Mouse (Mus musculus) right cerebral cortex, postnatal 10 days (tissue): ENCODE data around the gene Parp11.
A peak's percentile ranks its signal among the peaks of the same experiment; 100 is the strongest.
"Not testable (repeated sequence)": the region's sequence is repeated elsewhere in the genome, so short reads cannot be mapped to it uniquely, and the experiment has no call there.

Source experiments
- DNase-seq, 2 experiments: peaks; one replicate each; pipeline ENCODE4 v3.0.0; 2021; ENCODE audit warnings: low spot score in 2 of 2

Gene Parp11

GRCm38 (mm10) chr6:127495251-127495650, 48.6 kb downstream of the Parp11 start:
- DNase-seq, result no peak

DNA sequence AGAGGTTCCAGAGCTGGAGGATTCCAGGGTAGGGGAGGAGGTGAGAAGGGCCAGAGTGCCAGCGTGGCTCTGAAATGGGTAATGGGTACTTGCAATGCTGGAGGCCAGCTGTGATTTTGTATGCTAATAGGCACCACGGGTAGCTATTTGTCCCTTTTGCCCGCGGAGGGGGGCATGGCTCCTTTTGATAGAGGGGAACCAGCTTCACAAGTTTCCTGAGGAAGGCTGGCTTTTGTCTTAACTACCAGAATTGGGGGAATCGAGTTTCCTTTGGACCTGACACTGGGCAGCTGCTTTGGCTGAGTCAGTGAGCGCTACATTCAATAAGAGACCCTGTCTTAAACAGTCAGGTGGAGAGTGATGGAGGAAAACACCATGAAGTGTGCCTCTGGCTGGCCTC, 49.2 kb downstream of the Parp11 start:
- no peak for DNase-seq

DNA sequence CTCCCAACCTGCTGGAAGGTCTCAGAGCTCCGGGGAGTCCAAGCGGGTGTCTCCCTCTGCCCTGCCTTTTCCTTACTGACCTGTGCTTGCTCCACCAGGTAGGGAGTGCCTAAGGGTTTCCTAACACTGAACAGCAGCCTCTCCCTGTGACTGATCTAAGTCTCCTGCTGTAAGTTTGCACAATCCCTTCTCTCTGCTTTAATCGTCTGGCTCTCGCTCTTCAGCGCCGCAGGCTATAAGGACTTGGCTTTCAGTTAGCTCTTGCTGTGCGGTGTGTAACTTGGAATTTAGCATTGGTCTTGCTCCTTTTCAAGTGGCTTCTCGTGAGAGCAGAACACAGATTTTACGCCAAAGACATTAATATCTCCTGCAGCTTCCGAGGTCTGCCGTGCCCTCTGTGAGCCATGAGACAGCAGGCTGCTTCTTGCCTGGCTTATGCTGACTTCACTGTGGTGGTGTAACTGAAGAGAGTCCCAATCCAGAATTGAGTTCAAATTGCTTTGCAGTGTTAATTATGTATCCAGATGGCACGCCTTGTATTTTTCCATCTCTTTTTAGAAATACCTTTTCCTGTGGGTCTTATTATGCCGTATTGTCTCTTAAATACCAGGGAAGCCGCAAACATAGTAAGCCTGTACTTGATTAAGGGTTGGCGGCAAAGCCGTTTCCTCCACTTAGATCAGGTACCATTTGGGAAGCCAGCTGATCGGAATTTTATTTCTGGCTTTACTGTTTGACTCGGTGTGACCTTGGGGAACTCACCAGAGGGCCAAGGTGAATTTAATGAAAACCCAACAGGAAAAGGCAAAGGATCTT, 50.4 kb downstream of the Parp11 start:
- peak in 1 of 2 experiments; percentile 48 for DNase-seq

DNA sequence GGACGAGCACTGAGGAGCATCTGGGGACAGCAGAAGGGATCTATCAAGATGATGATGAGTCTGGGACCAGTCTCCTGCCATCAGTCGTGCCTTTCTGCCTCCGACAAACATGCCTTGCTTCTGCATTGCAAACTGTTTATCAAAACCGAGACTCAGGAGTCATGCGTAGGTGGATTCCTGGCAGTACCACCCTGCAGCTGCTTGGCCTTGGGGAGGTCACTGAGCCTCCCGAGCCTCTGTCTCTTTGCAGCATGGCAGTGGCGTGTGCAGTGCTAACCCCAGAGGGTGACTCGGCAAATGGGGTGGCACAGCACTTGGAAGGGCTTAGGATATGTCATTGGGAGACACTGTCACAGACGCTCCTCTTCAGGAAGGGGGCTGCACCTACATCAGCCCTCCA, 53.5 kb downstream of the Parp11 start:
- DNase-seq, result no peak

GRCm38 (mm10) chr6:127500806-127501205, 54.2 kb downstream of the Parp11 start:
- DNase-seq, result no peak

DNA sequence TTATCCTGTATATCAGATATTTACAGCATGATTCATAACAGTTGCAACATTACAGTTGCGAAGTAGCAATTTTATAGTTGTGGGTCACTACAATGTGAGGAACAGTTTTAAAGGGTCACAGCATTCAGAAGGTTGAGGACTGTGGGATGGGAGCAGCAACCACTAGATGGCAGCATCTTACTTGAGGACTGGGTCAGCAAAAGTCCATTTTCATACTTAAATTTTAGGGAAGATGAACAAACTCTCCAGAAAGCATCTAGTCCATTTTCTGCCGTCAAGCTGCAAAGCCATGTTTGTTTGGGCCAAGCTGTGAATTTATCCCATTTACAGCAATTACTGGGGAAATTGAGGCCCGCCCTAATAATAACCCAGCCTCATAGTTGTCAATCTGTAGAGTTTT, 55.9 kb downstream of the Parp11 start:
- DNase-seq, result peak; percentile 56 to 64

GRCm38 (mm10) chr6:127513776-127514175, 67.1 kb downstream of the Parp11 start:
- not testable (repeated sequence) for DNase-seq

- DNase-seq, result no peak
Observed at GRCm38 (mm10) chr6:127521176-127521575, 74.5 kb downstream of the Parp11 start.

DNA sequence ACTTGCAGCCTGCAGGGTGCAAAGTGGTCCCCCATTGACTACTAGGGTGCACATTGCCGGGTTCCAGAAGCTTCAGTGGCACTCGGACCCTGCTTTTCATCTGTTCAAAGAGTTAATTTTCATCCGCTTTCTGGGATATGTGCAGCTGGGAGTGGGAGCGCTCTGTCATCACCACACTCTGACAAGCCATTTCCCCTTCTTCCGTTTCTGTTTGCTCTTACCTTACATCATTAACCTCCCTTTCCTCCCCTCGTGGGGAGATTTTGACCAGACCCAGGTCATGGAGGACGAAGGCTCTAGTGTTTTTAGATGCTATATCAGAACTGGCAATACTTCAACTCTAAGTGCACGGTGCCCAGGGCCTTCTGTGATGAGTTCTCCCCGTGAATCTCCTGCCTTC, 75.7 kb downstream of the Parp11 start:
- no peak for DNase-seq

DNA sequence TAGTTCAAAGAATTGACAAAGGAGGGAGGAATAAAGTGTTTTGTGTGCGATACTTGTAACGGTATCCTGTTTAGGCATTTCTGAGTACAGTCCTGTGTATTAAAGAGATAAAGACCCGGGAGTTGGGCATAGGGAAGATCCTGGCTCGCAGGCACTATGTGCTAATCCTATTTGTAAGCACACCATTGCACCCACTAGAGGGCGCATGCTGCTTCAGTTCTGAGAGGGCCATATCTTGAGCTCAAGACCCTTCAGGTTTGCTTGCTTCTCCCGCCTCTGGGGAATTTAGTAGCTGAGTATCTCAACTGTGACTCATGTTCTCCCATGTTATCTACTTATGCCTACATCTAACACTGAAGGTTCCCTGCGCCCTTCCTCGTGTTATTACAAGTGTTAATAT, 77.8 kb downstream of the Parp11 start:
- peak; percentile 71 to 83 for DNase-seq

GRCm38 (mm10) chr6:127528625-127529024, 82.0 kb downstream of the Parp11 start:
- no peak for DNase-seq

DNA sequence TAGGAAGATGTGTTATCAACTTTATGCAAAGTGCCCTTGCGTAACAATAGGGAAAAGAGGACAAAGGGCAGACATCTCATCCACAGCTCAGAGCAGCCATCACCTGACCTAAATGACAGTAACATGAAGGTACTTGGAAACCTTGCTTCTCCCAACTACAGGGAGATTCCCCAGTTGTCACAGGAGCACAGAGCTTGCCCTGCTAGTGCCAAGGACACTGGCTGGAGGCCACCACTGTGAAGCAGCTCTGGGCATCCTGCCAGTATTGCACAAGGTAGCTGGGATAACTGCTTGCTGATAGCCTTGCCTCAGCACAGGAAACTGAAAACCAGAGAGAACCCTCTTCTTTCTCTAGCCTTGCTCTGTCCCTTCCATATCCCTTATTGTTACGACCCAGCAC, 82.8 kb downstream of the Parp11 start:
- peak; percentile 69 to 76 for DNase-seq

DNA sequence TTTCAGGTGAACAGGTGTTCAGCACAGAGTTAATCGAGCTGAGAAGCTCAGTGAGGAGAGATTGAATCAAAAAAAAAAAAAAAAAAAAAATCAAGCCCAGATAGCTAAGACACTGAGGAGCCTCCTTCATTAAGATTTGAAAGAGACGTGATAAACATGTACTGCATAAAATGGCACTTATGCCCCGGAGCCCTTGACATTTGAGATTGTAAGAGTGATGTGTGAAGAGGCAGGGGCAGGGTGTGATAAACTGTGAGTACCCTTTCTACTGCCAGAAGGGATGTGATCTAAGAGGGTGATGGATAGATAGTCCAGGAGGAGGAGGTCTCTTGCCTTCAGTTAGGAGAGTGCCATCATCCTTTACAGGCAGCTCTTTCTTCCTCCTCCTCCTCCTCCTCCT, 83.6 kb downstream of the Parp11 start:
- no peak for DNase-seq

- no peak for DNase-seq
Observed at GRCm38 (mm10) chr6:127531412-127532205, 85.0 kb downstream of the Parp11 start.

- no peak for DNase-seq
Observed at GRCm38 (mm10) chr6:127532304-127532703, 85.7 kb downstream of the Parp11 start.

- DNase-seq, result no peak
Observed at GRCm38 (mm10) chr6:127533766-127534165, 87.1 kb downstream of the Parp11 start.

DNA sequence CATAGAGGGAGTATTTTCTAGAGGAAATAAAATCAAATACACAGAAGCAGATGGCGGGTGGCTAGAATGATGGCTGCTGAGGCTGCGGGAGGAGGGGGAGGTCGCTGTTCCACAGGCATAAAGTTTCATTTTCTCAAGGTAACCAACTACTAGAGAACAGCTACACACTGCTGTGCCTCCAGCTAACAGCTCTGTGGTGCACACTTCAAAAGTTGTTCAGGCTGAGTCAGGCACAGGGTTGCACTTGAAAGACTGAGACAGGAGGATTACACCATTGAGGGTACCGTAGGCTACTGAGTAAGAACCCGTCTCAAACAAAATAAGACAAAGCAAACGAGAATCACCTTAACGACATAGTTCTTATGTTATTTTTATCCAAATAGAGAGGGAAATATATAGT, 90.4 kb downstream of the Parp11 start:
- DNase-seq, result no peak

GRCm38 (mm10) chr6:127538118-127538517, 91.5 kb downstream of the Parp11 start:
- DNase-seq, result no peak

DNA sequence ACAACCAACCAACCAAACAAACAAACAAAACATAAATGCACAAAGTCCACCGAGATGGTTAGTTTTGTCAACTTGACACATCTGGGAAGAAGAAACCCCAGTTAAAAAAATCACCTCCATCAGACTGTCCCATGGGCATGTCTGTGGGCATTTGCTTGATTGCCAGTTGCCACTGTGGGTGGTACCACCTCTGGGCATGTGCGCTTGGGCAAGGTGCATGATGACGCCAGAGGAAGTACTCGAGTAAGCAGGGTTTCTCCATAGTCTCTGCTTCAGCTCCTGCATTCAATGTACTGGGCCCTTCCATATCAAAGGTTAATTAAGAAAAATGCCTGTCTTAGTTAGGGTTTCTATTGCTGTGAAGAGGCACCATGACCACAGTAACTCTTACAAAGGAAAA, 92.6 kb downstream of the Parp11 start:
- DNase-seq, result no peak

GRCm38 (mm10) chr6:127539659-127540058, 93.0 kb downstream of the Parp11 start:
- no peak for DNase-seq

- DNase-seq, result no peak
Observed at GRCm38 (mm10) chr6:127540517-127540916, 93.9 kb downstream of the Parp11 start.

DNA sequence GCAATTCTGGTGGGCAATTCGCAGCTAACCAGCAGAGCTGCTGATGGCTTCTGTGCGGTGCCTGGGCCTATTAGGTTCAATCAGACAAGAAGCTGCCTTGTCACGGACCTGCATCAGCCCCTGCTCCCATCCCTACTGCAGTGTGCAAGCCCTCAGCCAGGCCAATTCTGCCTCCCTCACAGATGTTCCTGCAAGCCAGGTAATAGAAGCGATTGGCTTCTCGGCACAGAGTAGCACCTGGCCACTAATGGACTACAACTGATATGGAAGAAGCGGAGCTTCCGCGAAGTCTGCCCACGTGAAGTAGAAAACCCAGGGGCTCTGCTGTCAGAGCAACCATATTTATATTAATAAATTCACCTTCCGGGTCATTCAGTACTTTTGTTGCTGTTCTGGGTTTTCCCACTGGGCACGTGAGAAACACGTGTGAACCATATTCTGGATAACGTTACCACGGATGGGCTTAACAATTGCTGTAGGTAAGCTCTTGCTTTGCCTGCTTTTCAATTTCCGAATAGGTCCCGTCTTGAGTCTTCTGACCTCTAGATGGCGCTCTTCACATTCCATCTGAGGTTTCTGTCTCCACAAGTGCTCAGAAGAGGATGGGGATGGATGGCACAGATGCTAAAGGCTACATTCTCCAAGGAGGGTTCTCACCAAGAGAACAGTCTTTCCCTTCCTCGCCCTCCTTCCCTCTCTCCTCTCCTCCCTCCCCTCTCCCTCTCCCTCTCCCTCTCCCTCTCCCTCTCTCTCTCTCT, 95.2 kb downstream of the Parp11 start:
- peak; percentile 80 to 83 for DNase-seq
